Mouse (Mus musculus): ENCODE results near the gene Ndc1. TPM values are rescaled to one million over a fixed set of nuclear protein-coding genes. Genes with fewer than 3 reads are reported as not detected.
A peak's percentile ranks its signal among the peaks of the same experiment; 100 is the strongest.

The Ndc1 gene
- polyA plus RNA-seq, 1 experiment, result 34.2 TPM

- no peak for TF ChIP-seq POLR2A (IDR thresholded peaks at IDR 0.05; ENCODE audit: control insufficient read depth, extremely low read depth, insufficient read depth, low read length, poor library complexity)
- TF ChIP-seq CTCF (IDR thresholded peaks at IDR 0.05; ENCODE audit: borderline replicate concordance, control insufficient read depth, extremely low read depth, insufficient read depth, low read length, poor library complexity), result no peak
- Histone ChIP-seq H3K27me3 (ENCODE audit: control insufficient read depth, insufficient read depth, low read length) (no peaks in the 10 kb centered on the region), H3K4me3 (ENCODE audit: control insufficient read depth, insufficient read depth, low read length) (no peak overlapping the region), H3K27ac (ENCODE audit: control insufficient read depth, insufficient read depth, low read length) (no peak overlapping the region), H3K36me3 (ENCODE audit: control insufficient read depth, insufficient read depth, low read length) (no peaks in the 10 kb centered on the region), H3K4me1 (replicated peaks; ENCODE audit: control insufficient read depth, insufficient read depth, low read length) (no peaks in the 10 kb centered on the region; the same call in 1 of the 2 replicates)
- 91% methylated on average over 16 of the region's 16 CpGs for WGBS
- no peak for DNase-seq
These were observed 75.4 kb downstream of the Ndc1 start for GRCm38 (mm10) chr4:107442891-107443483.

- no peak for DNase-seq
- Histone ChIP-seq H3K27ac (ENCODE audit: control insufficient read depth, insufficient read depth, low read length) (no peak overlapping the region), H3K27me3 (ENCODE audit: control insufficient read depth, insufficient read depth, low read length) (no peaks in the 10 kb centered on the region), H3K4me1 (replicated peaks; ENCODE audit: control insufficient read depth, insufficient read depth, low read length) (no peaks in the 10 kb centered on the region; the same call in 1 of the 2 replicates), H3K36me3 (ENCODE audit: control insufficient read depth, insufficient read depth, low read length) (no peaks in the 10 kb centered on the region), H3K4me3 (ENCODE audit: control insufficient read depth, insufficient read depth, low read length) (no peak overlapping the region)
- TF ChIP-seq POLR2A (IDR thresholded peaks at IDR 0.05; ENCODE audit: control insufficient read depth, extremely low read depth, insufficient read depth, low read length, poor library complexity) (no peak), CTCF (IDR thresholded peaks at IDR 0.05; ENCODE audit: borderline replicate concordance, control insufficient read depth, extremely low read depth, insufficient read depth, low read length, poor library complexity) (no peak)
- 87% methylated on average over 11 of the region's 11 CpGs for WGBS
These were observed 76.0 kb downstream of the Ndc1 start for GRCm38 (mm10) chr4:107443621-107444020.

- DNase-seq, result no peak
- 94% methylated on average over 6 of the region's 6 CpGs for WGBS
These were observed 80.9 kb downstream of the Ndc1 start for GRCm38 (mm10) chr4:107448481-107448880.

GRCm38 (mm10) chr4:107449519-107449918 lies 81.9 kb downstream of the Ndc1 start:
- Histone ChIP-seq H3K27me3 (ENCODE audit: control insufficient read depth, insufficient read depth, low read length) (no peaks in the 10 kb centered on the region), H3K4me3 (ENCODE audit: control insufficient read depth, insufficient read depth, low read length) (no peak overlapping the region), H3K4me1 (replicated peaks; ENCODE audit: control insufficient read depth, insufficient read depth, low read length) (no peaks in the 10 kb centered on the region), H3K27ac (ENCODE audit: control insufficient read depth, insufficient read depth, low read length) (no peak overlapping the region), H3K36me3 (ENCODE audit: control insufficient read depth, insufficient read depth, low read length) (no peaks in the 10 kb centered on the region)
- no peak for TF ChIP-seq CTCF (IDR thresholded peaks at IDR 0.05; ENCODE audit: borderline replicate concordance, control insufficient read depth, extremely low read depth, insufficient read depth, low read length, poor library complexity)
- TF ChIP-seq POLR2A (IDR thresholded peaks at IDR 0.05; ENCODE audit: control insufficient read depth, extremely low read depth, insufficient read depth, low read length, poor library complexity), result no peak
- WGBS, result 93% methylated on average over 13 of the region's 13 CpGs
- no peak for DNase-seq

More at GRCm38 (mm10) chr4:107448481-107448880, 80.9 kb downstream of the Ndc1 start:
- H3K27me3 ChIP-seq (ENCODE audit: control insufficient read depth, insufficient read depth, low read length), result no peaks in the 10 kb centered on the region
- H3K4me1 ChIP-seq (replicated peaks; ENCODE audit: control insufficient read depth, insufficient read depth, low read length), result no peaks in the 10 kb centered on the region
- no peaks in the 10 kb centered on the region for H3K36me3 ChIP-seq (ENCODE audit: control insufficient read depth, insufficient read depth, low read length)
- no peak for TF ChIP-seq POLR2A (IDR thresholded peaks at IDR 0.05; ENCODE audit: control insufficient read depth, extremely low read depth, insufficient read depth, low read length, poor library complexity)
- TF ChIP-seq CTCF (IDR thresholded peaks at IDR 0.05; ENCODE audit: borderline replicate concordance, control insufficient read depth, extremely low read depth, insufficient read depth, low read length, poor library complexity), result no peak
- H3K4me3 ChIP-seq (ENCODE audit: control insufficient read depth, insufficient read depth, low read length), result no peak overlapping the region
- H3K27ac ChIP-seq (ENCODE audit: control insufficient read depth, insufficient read depth, low read length), result no peak overlapping the region

- no peak for DNase-seq
- Histone ChIP-seq H3K27me3 (ENCODE audit: control insufficient read depth, insufficient read depth, low read length) (no peaks in the 10 kb centered on the region), H3K36me3 (ENCODE audit: control insufficient read depth, insufficient read depth, low read length) (no peaks in the 10 kb centered on the region), H3K4me3 (ENCODE audit: control insufficient read depth, insufficient read depth, low read length) (no peak overlapping the region), H3K27ac (ENCODE audit: control insufficient read depth, insufficient read depth, low read length) (no peak overlapping the region), H3K4me1 (replicated peaks; ENCODE audit: control insufficient read depth, insufficient read depth, low read length) (no peaks in the 10 kb centered on the region)
- no peak for TF ChIP-seq CTCF (IDR thresholded peaks at IDR 0.05; ENCODE audit: borderline replicate concordance, control insufficient read depth, extremely low read depth, insufficient read depth, low read length, poor library complexity)
- no peak for TF ChIP-seq POLR2A (IDR thresholded peaks at IDR 0.05; ENCODE audit: control insufficient read depth, extremely low read depth, insufficient read depth, low read length, poor library complexity)
- WGBS, result 91% methylated on average over 18 of the region's 18 CpGs
These were observed 84.9 kb downstream of the Ndc1 start for GRCm38 (mm10) chr4:107452266-107453015.

GRCm38 (mm10) chr4:107453141-107453984 lies 85.8 kb downstream of the Ndc1 start:
- H3K27me3 ChIP-seq (ENCODE audit: control insufficient read depth, insufficient read depth, low read length), result no peaks in the 10 kb centered on the region

More at GRCm38 (mm10) chr4:107453141-107453984, 85.8 kb downstream of the Ndc1 start:
- TF ChIP-seq POLR2A (IDR thresholded peaks at IDR 0.05; ENCODE audit: control insufficient read depth, extremely low read depth, insufficient read depth, low read length, poor library complexity) (no peak), CTCF (IDR thresholded peaks at IDR 0.05; ENCODE audit: borderline replicate concordance, control insufficient read depth, extremely low read depth, insufficient read depth, low read length, poor library complexity) (peak; percentile 78; the same call in 1 of the 2 replicates)
- Histone ChIP-seq H3K27ac (ENCODE audit: control insufficient read depth, insufficient read depth, low read length) (no peak overlapping the region), H3K4me1 (replicated peaks; ENCODE audit: control insufficient read depth, insufficient read depth, low read length) (no peaks in the 10 kb centered on the region), H3K4me3 (ENCODE audit: control insufficient read depth, insufficient read depth, low read length) (no peak overlapping the region), H3K36me3 (ENCODE audit: control insufficient read depth, insufficient read depth, low read length) (no peaks in the 10 kb centered on the region)
- DNase-seq, result peak; percentile 93
- 72% methylated on average over 16 of the region's 16 CpGs for WGBS

All from thymus, adult 2 months (tissue).